In the genomic region with DNA sequence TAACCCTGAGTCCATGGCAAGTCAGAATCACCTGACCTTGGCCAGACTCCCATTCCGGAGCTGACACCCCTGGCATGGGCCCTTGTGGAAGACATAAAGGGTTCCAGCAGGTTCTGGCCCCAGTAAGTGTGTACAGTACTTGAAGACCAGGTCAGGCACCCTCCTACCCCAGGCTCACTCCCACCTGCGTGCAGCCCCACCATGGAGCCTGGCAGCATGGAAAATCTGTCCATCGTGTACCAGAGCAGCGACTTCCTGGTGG, we compare ENCODE assay signal across 7 mouse cellular contexts. TPM values are rescaled to one million over a fixed set of nuclear protein-coding genes. Genes with fewer than 3 reads are reported as not detected.
DNase-seq lines count a peak whose midpoint lies in the region; ATAC-seq and TF ChIP-seq lines count a peak whose summit lies in the region.

No protein-coding gene starts in this region.

- no peak for DNase-seq in liver, adult 2 months (ENCODE audit: extremely low read depth, low read depth, low spot score)
- DNase-seq in liver (no peak), MN1 (ENCODE audit: low spot score) (no peak)
- DNase-seq in hindbrain, postnatal 0 days (ENCODE audit: low spot score): no peak
- no peak for DNase-seq in yolk sac, embryonic 10.5 days (ENCODE audit: low spot score)

- H3K27ac ChIP-seq in liver, adult 2 months (replicated peaks; ENCODE audit: insufficient read depth, low read depth, low read length): no peak overlapping the region
- no peak overlapping the region for H3K27ac ChIP-seq in embryonic fibroblast, embryonic 13.5 days (ENCODE audit: insufficient read depth, low read length)
- peak overlapping the region; percentile 75 for H3K27ac ChIP-seq in hindbrain, postnatal 0 days
- no peak overlapping the region for H3K27ac ChIP-seq in neural tube, embryonic 12.5 days

- no peaks in the 10 kb centered on the region; the same call in 1 of the 2 replicates for H3K4me1 ChIP-seq in liver, adult 2 months (ENCODE audit: control insufficient read depth, insufficient read depth, low read length)
- no peaks in the 10 kb centered on the region for H3K4me1 ChIP-seq in embryonic fibroblast, embryonic 13.5 days (ENCODE audit: control insufficient read depth, insufficient read depth, low read length)
- peaks cover 16% of the 10 kb centered on the region for H3K4me1 ChIP-seq in hindbrain, postnatal 0 days (ENCODE audit: insufficient read depth, low read length)
- peaks cover 26% of the 10 kb centered on the region for H3K4me1 ChIP-seq in neural tube, embryonic 12.5 days

- no peaks in the 10 kb centered on the region for H3K36me3 ChIP-seq in liver, adult 2 months (ENCODE audit: control insufficient read depth, insufficient read depth, low read length)
- H3K36me3 ChIP-seq in hindbrain, postnatal 0 days (ENCODE audit: insufficient read depth, low read length): 0 out of 2 replicates have a peak, but pooled peaks cover 10% of the 10 kb centered on the region
- H3K36me3 ChIP-seq in neural tube, embryonic 12.5 days: peaks cover 28% of the 10 kb centered on the region

- no peaks in the 10 kb centered on the region for H3K27me3 ChIP-seq in liver, adult 2 months (ENCODE audit: control insufficient read depth, insufficient read depth, low read length)
- no peaks in the 10 kb centered on the region for H3K27me3 ChIP-seq in hindbrain, postnatal 0 days (ENCODE audit: insufficient read depth, low read length)
- H3K27me3 ChIP-seq in neural tube, embryonic 12.5 days (replicated peaks): no peaks in the 10 kb centered on the region

- peak overlapping the region; percentile 32 for H3K4me3 ChIP-seq in liver, adult 2 months (ENCODE audit: insufficient read depth, low read depth, low read length)
- peak overlapping the region; percentile 69 for H3K4me3 ChIP-seq in embryonic fibroblast, embryonic 13.5 days (ENCODE audit: insufficient read depth, low read length)
- peak overlapping the region; percentile 61 for H3K4me3 ChIP-seq in hindbrain, postnatal 0 days (ENCODE audit: low read length)
- H3K4me3 ChIP-seq in neural tube, embryonic 12.5 days: peak overlapping the region; percentile 63

- WGBS in liver, adult 2 months: 15% methylated on average over 4 of the region's 4 CpGs
- 27% methylated on average over 4 of the region's 4 CpGs for WGBS in hindbrain, postnatal 0 days
- 23% methylated on average over 4 of the region's 4 CpGs for WGBS in neural tube, embryonic 12.5 days

- no peaks in the 10 kb centered on the region for H3K9me3 ChIP-seq in hindbrain, postnatal 0 days (ENCODE audit: low read length)
- H3K9me3 ChIP-seq in neural tube, embryonic 12.5 days: no peaks in the 10 kb centered on the region

- peak overlapping the region; percentile 65 for H3K9ac ChIP-seq in liver, adult 2 months (ENCODE audit: low read depth, low read length)
- peak overlapping the region; percentile 80 for H3K9ac ChIP-seq in hindbrain, postnatal 0 days (replicated peaks; ENCODE audit: low read length)
- H3K9ac ChIP-seq in neural tube, embryonic 12.5 days: peak overlapping the region; percentile 77

- no peaks in the 10 kb centered on the region for H3K79me2 ChIP-seq in liver, adult 2 months (ENCODE audit: control insufficient read depth, insufficient read depth, low read length)

- TF ChIP-seq CTCF in liver, adult 2 months (IDR thresholded peaks at IDR 0.05; ENCODE audit: low read depth, low read length): no peak
- TF ChIP-seq CTCF in embryonic fibroblast, embryonic 13.5 days (IDR thresholded peaks at IDR 0.05; ENCODE audit: borderline replicate concordance, insufficient read depth, low read length): no peak
- no peak for TF ChIP-seq CTCF in hindbrain, postnatal 0 days (IDR thresholded peaks at IDR 0.05; ENCODE audit: low read depth)

- H3K4me2 ChIP-seq in hindbrain, postnatal 0 days (ENCODE audit: low read depth, low read length): peak overlapping the region; percentile 94
- H3K4me2 ChIP-seq in neural tube, embryonic 12.5 days (replicated peaks): peak overlapping the region; percentile 93

- no peak for TF ChIP-seq POLR2A in liver, adult 2 months (IDR thresholded peaks at IDR 0.05; ENCODE audit: extremely low read depth, insufficient read depth, low read length)
- no peak for TF ChIP-seq POLR2A in embryonic fibroblast, embryonic 13.5 days (IDR thresholded peaks at IDR 0.05; ENCODE audit: low read depth, low read length)

- no peak for ATAC-seq in hindbrain, postnatal 0 days
- peak; percentile 19 for ATAC-seq in neural tube, embryonic 12.5 days (ENCODE audit: low FRiP score, low read depth)

RNA-seq across cellular contexts. Expression of gene Rpusd1, which starts 0.5 kb away (rescaled TPM):
- 1.0 and 2.1 TPM in 2 replicates for total RNA-seq in liver, adult 2 months (2014; rRNA removed)
- polyA plus RNA-seq in liver, adult 2 months (2012; rRNA removed): 7.3 and 9.0 TPM in 2 replicates
- 10.0 and 13.0 TPM in 2 replicates for polyA plus RNA-seq in embryonic fibroblast, embryonic 13.5 days (2011; ENCODE audit: insufficient read length, low read depth, missing spikeins)
- total RNA-seq in hindbrain, postnatal 0 days (2014; rRNA removed): 10.1 and 18.7 TPM in 2 replicates
- polyA plus RNA-seq in hindbrain, postnatal 0 days (2015; fragmentation: Nextera tagmentation; extraction: Ambion mirVana): 27.5 and 27.9 TPM in 2 replicates
- polyA plus RNA-seq in neural tube, embryonic 12.5 days (2016; fragmentation: Nextera tagmentation; extraction: Ambion mirVana): 20.5 and 22.1 TPM in 2 replicates

RNA-seq across cellular contexts. Expression of gene Chtf18, which starts 0.7 kb away (rescaled TPM):
- 0.18 and 0.47 TPM in 2 replicates for total RNA-seq in liver, adult 2 months (2014; rRNA removed)
- polyA plus RNA-seq in liver, adult 2 months (2012; rRNA removed): 0.31 and 0.35 TPM in 2 replicates
- 9.0 and 10.7 TPM in 2 replicates for polyA plus RNA-seq in embryonic fibroblast, embryonic 13.5 days (2011; ENCODE audit: insufficient read length, low read depth, missing spikeins)
- total RNA-seq in hindbrain, postnatal 0 days (2014; rRNA removed): 4.9 and 7.8 TPM in 2 replicates
- 4.9 and 5.4 TPM in 2 replicates for polyA plus RNA-seq in hindbrain, postnatal 0 days (2015; fragmentation: Nextera tagmentation; extraction: Ambion mirVana)
- polyA plus RNA-seq in neural tube, embryonic 12.5 days (2016; fragmentation: Nextera tagmentation; extraction: Ambion mirVana): 24.9 and 25.6 TPM in 2 replicates

RNA-seq across cellular contexts. Expression of gene Mslnl, which starts 7.9 kb away (rescaled TPM):
- not detected in 2 replicates for total RNA-seq in liver, adult 2 months (2014; rRNA removed)
- not detected in 2 replicates for polyA plus RNA-seq in liver, adult 2 months (2012; rRNA removed)
- not detected in 2 replicates for polyA plus RNA-seq in embryonic fibroblast, embryonic 13.5 days (2011; ENCODE audit: insufficient read length, low read depth, missing spikeins)
- 0.05 TPM in 1 of 2 replicates, not detected in the other for total RNA-seq in hindbrain, postnatal 0 days (2014; rRNA removed)
- polyA plus RNA-seq in hindbrain, postnatal 0 days (2015; fragmentation: Nextera tagmentation; extraction: Ambion mirVana): not detected in 2 replicates
- not detected in 2 replicates for polyA plus RNA-seq in neural tube, embryonic 12.5 days (2016; fragmentation: Nextera tagmentation; extraction: Ambion mirVana)

RNA-seq across cellular contexts. Expression of gene Gng13, which starts 11.0 kb away (rescaled TPM):
- total RNA-seq in liver, adult 2 months (2014; rRNA removed): not detected in 2 replicates
- not detected in 2 replicates for polyA plus RNA-seq in liver, adult 2 months (2012; rRNA removed)
- polyA plus RNA-seq in embryonic fibroblast, embryonic 13.5 days (2011; ENCODE audit: insufficient read length, low read depth, missing spikeins): not detected in 2 replicates
- total RNA-seq in hindbrain, postnatal 0 days (2014; rRNA removed): 10.9 TPM in 1 of 2 replicates, not detected in the other
- 22.0 and 23.7 TPM in 2 replicates for polyA plus RNA-seq in hindbrain, postnatal 0 days (2015; fragmentation: Nextera tagmentation; extraction: Ambion mirVana)
- 1.6 and 2.1 TPM in 2 replicates for polyA plus RNA-seq in neural tube, embryonic 12.5 days (2016; fragmentation: Nextera tagmentation; extraction: Ambion mirVana)

RNA-seq across cellular contexts. Expression of gene Msln, which starts 26.2 kb away (rescaled TPM):
- 0.34 and 0.74 TPM in 2 replicates for total RNA-seq in liver, adult 2 months (2014; rRNA removed)
- 1.1 and 2.0 TPM in 2 replicates for polyA plus RNA-seq in liver, adult 2 months (2012; rRNA removed)
- 2.3 and 3.3 TPM in 2 replicates for polyA plus RNA-seq in embryonic fibroblast, embryonic 13.5 days (2011; ENCODE audit: insufficient read length, low read depth, missing spikeins)
- total RNA-seq in hindbrain, postnatal 0 days (2014; rRNA removed): 0.50 and 1.1 TPM in 2 replicates
- polyA plus RNA-seq in hindbrain, postnatal 0 days (2015; fragmentation: Nextera tagmentation; extraction: Ambion mirVana): 2.0 and 2.3 TPM in 2 replicates
- polyA plus RNA-seq in neural tube, embryonic 12.5 days (2016; fragmentation: Nextera tagmentation; extraction: Ambion mirVana): 0.27 and 0.38 TPM in 2 replicates
